Mouse (Mus musculus): ENCODE data around the gene Pfkfb3.

GRCm38 (mm10) chr2:11553471-11554400 lies at the start of gene Pfkfb3:
- TF ChIP-seq CTCF (conservative IDR thresholded peaks at IDR 0.05; ENCODE audit: low read length) (no peak), POU5F1 (IDR thresholded peaks at IDR 0.05; ENCODE audit: borderline replicate concordance, low read length) (no peak)
